Mouse (Mus musculus): ENCODE results near the gene Lclat1.

Gene Lclat1

DNA sequence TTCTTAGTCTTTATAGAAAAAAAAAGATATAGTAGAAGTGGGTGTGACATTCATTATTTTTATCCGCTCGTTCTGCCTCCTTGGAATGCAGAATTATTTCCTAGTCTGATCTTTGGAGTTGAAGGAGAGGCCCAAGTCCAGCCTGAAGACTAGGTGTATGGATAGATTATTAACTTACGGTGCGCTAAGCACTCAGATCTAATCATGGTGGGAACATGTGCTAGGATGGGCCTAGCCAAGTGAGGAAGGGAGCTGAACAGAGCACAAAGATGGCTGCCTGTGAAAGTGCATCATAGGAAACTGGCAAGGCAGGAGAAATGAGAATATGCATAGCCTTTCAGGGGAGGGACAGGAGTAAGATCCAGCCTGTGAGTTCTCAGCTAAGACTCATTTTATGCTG, 5.4 kb downstream of the Lclat1 start:
- no peak overlapping the region for H3K4me3 ChIP-seq (replicated peaks; ENCODE audit: low read length)
- H3K36me3 ChIP-seq (ENCODE audit: insufficient read depth, low read length) = no peaks in the 10 kb centered on the region
- H3K4me1 ChIP-seq (replicated peaks; ENCODE audit: low read depth, low read length) = peaks cover 36% of the 10 kb centered on the region
- H3K9me3 ChIP-seq (ENCODE audit: low read length) = no peaks in the 10 kb centered on the region
- TF ChIP-seq POU5F1 (IDR thresholded peaks at IDR 0.05; ENCODE audit: borderline replicate concordance, low read length) (no peak), CTCF (conservative IDR thresholded peaks at IDR 0.05; ENCODE audit: low read length) (no peak), NANOG (IDR thresholded peaks at IDR 0.05; ENCODE audit: borderline replicate concordance, low read length) (no peak)
- peaks cover 7% of the 10 kb centered on the region for H3K27me3 ChIP-seq (ENCODE audit: insufficient read depth, low read length)

- Histone ChIP-seq H3K9me3 (ENCODE audit: low read length) (no peaks in the 10 kb centered on the region), H3K4me1 (replicated peaks; ENCODE audit: low read depth, low read length) (peaks cover 16% of the 10 kb centered on the region), H3K4me3 (replicated peaks; ENCODE audit: low read length) (no peak overlapping the region), H3K27me3 (ENCODE audit: insufficient read depth, low read length) (no peaks in the 10 kb centered on the region), H3K36me3 (ENCODE audit: insufficient read depth, low read length) (no peaks in the 10 kb centered on the region)
- no peak for TF ChIP-seq POU5F1 (IDR thresholded peaks at IDR 0.05; ENCODE audit: borderline replicate concordance, low read length)
- TF ChIP-seq NANOG (IDR thresholded peaks at IDR 0.05; ENCODE audit: borderline replicate concordance, low read length) = no peak
- no peak for TF ChIP-seq CTCF (conservative IDR thresholded peaks at IDR 0.05; ENCODE audit: low read length)
Measured at GRCm38 (mm10) chr17:73118134-73118533, 10.3 kb downstream of the Lclat1 start.

- H3K9me3 ChIP-seq (ENCODE audit: low read length) = no peaks in the 10 kb centered on the region
- H3K27me3 ChIP-seq (ENCODE audit: insufficient read depth, low read length) = no peaks in the 10 kb centered on the region
- no peak overlapping the region for H3K4me3 ChIP-seq (replicated peaks; ENCODE audit: low read length)
- TF ChIP-seq CTCF (conservative IDR thresholded peaks at IDR 0.05; ENCODE audit: low read length) (no peak), POU5F1 (IDR thresholded peaks at IDR 0.05; ENCODE audit: borderline replicate concordance, low read length) (no peak), NANOG (IDR thresholded peaks at IDR 0.05; ENCODE audit: borderline replicate concordance, low read length) (no peak)
- peaks cover 10% of the 10 kb centered on the region for H3K4me1 ChIP-seq (replicated peaks; ENCODE audit: low read depth, low read length)
- H3K36me3 ChIP-seq (ENCODE audit: insufficient read depth, low read length) = no peaks in the 10 kb centered on the region
Measured at GRCm38 (mm10) chr17:73118702-73119101, 10.9 kb downstream of the Lclat1 start.

- no peak for TF ChIP-seq POU5F1 (IDR thresholded peaks at IDR 0.05; ENCODE audit: borderline replicate concordance, low read length)
- no peak for TF ChIP-seq CTCF (conservative IDR thresholded peaks at IDR 0.05; ENCODE audit: low read length)
- no peak for TF ChIP-seq NANOG (IDR thresholded peaks at IDR 0.05; ENCODE audit: borderline replicate concordance, low read length)
- H3K27me3 ChIP-seq (ENCODE audit: insufficient read depth, low read length) = no peaks in the 10 kb centered on the region
- H3K4me3 ChIP-seq (replicated peaks; ENCODE audit: low read length) = no peak overlapping the region
- peaks cover 9% of the 10 kb centered on the region for H3K4me1 ChIP-seq (replicated peaks; ENCODE audit: low read depth, low read length)
- H3K9me3 ChIP-seq (ENCODE audit: low read length) = no peaks in the 10 kb centered on the region
- H3K36me3 ChIP-seq (ENCODE audit: insufficient read depth, low read length) = no peaks in the 10 kb centered on the region
Measured at GRCm38 (mm10) chr17:73119150-73119549, 11.4 kb downstream of the Lclat1 start.

- H3K9me3 ChIP-seq (ENCODE audit: low read length) = no peaks in the 10 kb centered on the region
- no peaks in the 10 kb centered on the region for H3K36me3 ChIP-seq (ENCODE audit: insufficient read depth, low read length)
- TF ChIP-seq POU5F1 (IDR thresholded peaks at IDR 0.05; ENCODE audit: borderline replicate concordance, low read length) (no peak), NANOG (IDR thresholded peaks at IDR 0.05; ENCODE audit: borderline replicate concordance, low read length) (no peak), CTCF (conservative IDR thresholded peaks at IDR 0.05; ENCODE audit: low read length) (no peak)
Measured at GRCm38 (mm10) chr17:73120545-73120944, 12.8 kb downstream of the Lclat1 start.

DNA sequence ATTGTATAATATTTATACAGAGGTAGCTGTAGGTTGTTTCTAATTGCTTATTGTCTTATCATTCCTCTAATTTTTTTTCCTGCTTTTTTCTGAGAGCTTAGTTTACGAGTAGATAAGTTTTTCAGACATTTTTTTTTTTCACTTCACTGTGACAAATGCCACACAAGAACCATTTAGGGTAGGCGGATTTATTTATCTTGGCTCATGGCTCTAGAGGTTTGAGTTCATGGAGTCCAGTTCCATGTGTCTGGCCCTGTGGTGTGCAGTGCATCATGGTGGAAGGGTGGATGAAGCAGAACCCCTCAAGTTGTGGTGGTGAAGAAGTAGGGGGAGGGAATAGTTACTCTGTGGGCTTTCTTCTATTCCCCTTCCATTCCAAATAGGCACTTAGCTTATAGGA, 13.9 kb downstream of the Lclat1 start:
- H3K4me3 ChIP-seq (replicated peaks; ENCODE audit: low read length) = no peak overlapping the region
- H3K4me1 ChIP-seq (replicated peaks; ENCODE audit: low read depth, low read length) = peaks cover 12% of the 10 kb centered on the region
- no peaks in the 10 kb centered on the region for H3K27me3 ChIP-seq (ENCODE audit: insufficient read depth, low read length)
- H3K9me3 ChIP-seq (ENCODE audit: low read length) = no peaks in the 10 kb centered on the region
- TF ChIP-seq NANOG (IDR thresholded peaks at IDR 0.05; ENCODE audit: borderline replicate concordance, low read length) = no peak
- TF ChIP-seq CTCF (conservative IDR thresholded peaks at IDR 0.05; ENCODE audit: low read length) = no peak
- no peak for TF ChIP-seq POU5F1 (IDR thresholded peaks at IDR 0.05; ENCODE audit: borderline replicate concordance, low read length)
- no peaks in the 10 kb centered on the region for H3K36me3 ChIP-seq (ENCODE audit: insufficient read depth, low read length)

More at GRCm38 (mm10) chr17:73120545-73120944, 12.8 kb downstream of the Lclat1 start:
- Histone ChIP-seq H3K27me3 (ENCODE audit: insufficient read depth, low read length) (no peaks in the 10 kb centered on the region), H3K4me1 (replicated peaks; ENCODE audit: low read depth, low read length) (peaks cover 9% of the 10 kb centered on the region), H3K4me3 (replicated peaks; ENCODE audit: low read length) (no peak overlapping the region)

- Histone ChIP-seq H3K4me1 (replicated peaks; ENCODE audit: low read depth, low read length) (0 out of 2 replicates have a peak, but pooled peaks cover 3% of the 10 kb centered on the region), H3K36me3 (ENCODE audit: insufficient read depth, low read length) (no peaks in the 10 kb centered on the region), H3K27me3 (ENCODE audit: insufficient read depth, low read length) (no peaks in the 10 kb centered on the region), H3K4me3 (replicated peaks; ENCODE audit: low read length) (no peak overlapping the region), H3K9me3 (ENCODE audit: low read length) (no peaks in the 10 kb centered on the region)
- TF ChIP-seq POU5F1 (IDR thresholded peaks at IDR 0.05; ENCODE audit: borderline replicate concordance, low read length) (no peak), CTCF (conservative IDR thresholded peaks at IDR 0.05; ENCODE audit: low read length) (no peak), NANOG (IDR thresholded peaks at IDR 0.05; ENCODE audit: borderline replicate concordance, low read length) (no peak)
Measured at GRCm38 (mm10) chr17:73126349-73126748, 18.6 kb downstream of the Lclat1 start.

DNA sequence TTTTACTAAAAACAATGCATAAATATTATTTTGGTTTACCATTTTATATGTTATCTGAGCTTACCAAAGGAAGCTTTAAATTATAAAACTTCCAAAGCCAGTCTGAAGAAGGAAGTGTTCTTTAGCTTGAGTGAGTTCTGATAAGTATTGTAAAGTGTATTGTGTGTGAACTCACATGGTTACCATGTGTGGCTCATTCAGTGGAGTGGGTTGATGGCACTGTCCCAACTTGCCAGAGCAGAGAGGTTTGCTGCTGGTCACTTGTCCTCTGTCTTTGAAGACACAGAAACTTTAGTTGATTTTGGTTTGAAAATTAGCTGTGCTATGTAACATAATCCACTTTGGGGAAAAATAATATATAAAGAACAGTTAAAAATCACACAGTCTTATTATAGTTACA, 19.1 kb downstream of the Lclat1 start:
- no peak overlapping the region for H3K4me3 ChIP-seq (replicated peaks; ENCODE audit: low read length)
- peaks cover 5% of the 10 kb centered on the region for H3K9me3 ChIP-seq (ENCODE audit: low read length)
- H3K36me3 ChIP-seq (ENCODE audit: insufficient read depth, low read length) = no peaks in the 10 kb centered on the region
- H3K27me3 ChIP-seq (ENCODE audit: insufficient read depth, low read length) = no peaks in the 10 kb centered on the region
- 0 out of 2 replicates have a peak, but pooled peaks cover 3% of the 10 kb centered on the region for H3K4me1 ChIP-seq (replicated peaks; ENCODE audit: low read depth, low read length)
- no peak for TF ChIP-seq POU5F1 (IDR thresholded peaks at IDR 0.05; ENCODE audit: borderline replicate concordance, low read length)
- TF ChIP-seq NANOG (IDR thresholded peaks at IDR 0.05; ENCODE audit: borderline replicate concordance, low read length) = no peak
- no peak for TF ChIP-seq CTCF (conservative IDR thresholded peaks at IDR 0.05; ENCODE audit: low read length)

Measured in E14TG2a.4 (cell line).